Mouse (Mus musculus) adrenal gland, postnatal 14 days (tissue): ENCODE measurements around the gene March4. TPM values are rescaled to one million over a fixed set of nuclear protein-coding genes. Genes with fewer than 3 reads are reported as not detected.

Experiments used
- DNase-seq: peaks from one replicate; pipeline ENCODE4 v3.0.0; 2021; ENCODE audit warnings: mixed read lengths
- long read RNA-seq, 2 experiments: library from polyadenylated mRNA; stranded (forward); transcript quantifications; one replicate each; pipeline ENCODE4 v2.0.0; 2021
- total RNA-seq: library from RNA; stranded (reverse); gene quantifications from 2 replicates; pipeline ENCODE4 v1.2.3, GENCODE M21; 2021

March4 gene
- 0.78 and 1.7 TPM in 2 replicates for total RNA-seq
- long read RNA-seq, experiment 1, full-length matches to known transcripts, result 1 of 1 reads
- long read RNA-seq, experiment 1, partial matches to known transcripts, result 0 of 1 reads
- long read RNA-seq, experiment 1, other reads (novel, unspliced or antisense), result 0 of 1 reads
- long read RNA-seq, experiment 2, result 0 reads

- peak; percentile 88 for DNase-seq
Observed at GRCm38 (mm10) chr1:72536611-72537351, at the start of gene March4. Gene March4, minus strand, starts transcription at chr1:72536930.

- no peak for DNase-seq
Observed at GRCm38 (mm10) chr1:72585971-72586875, 49.5 kb upstream of the March4 start.

GRCm38 (mm10) chr1:72583906-72584305, 47.2 kb upstream of the March4 start:
- no peak for DNase-seq

GRCm38 (mm10) chr1:72582947-72583731, 46.4 kb upstream of the March4 start, which contains the start of gene Smarcal1:
Gene Smarcal1, plus strand, starts transcription at chr1:72583251.
- DNase-seq, result peak; percentile 95

- DNase-seq, result no peak
Observed at GRCm38 (mm10) chr1:72578806-72579205, 42.1 kb upstream of the March4 start.

- DNase-seq, result no peak
Observed at GRCm38 (mm10) chr1:72578351-72578750, 41.6 kb upstream of the March4 start.

- no peak for DNase-seq
Observed at GRCm38 (mm10) chr1:72577481-72577922, 40.8 kb upstream of the March4 start.

- no peak for DNase-seq
Observed at GRCm38 (mm10) chr1:72575121-72575520, 38.4 kb upstream of the March4 start.

- DNase-seq, result no peak
Observed at GRCm38 (mm10) chr1:72574608-72575007, 37.9 kb upstream of the March4 start.

GRCm38 (mm10) chr1:72574047-72574446, 37.3 kb upstream of the March4 start:
- no peak for DNase-seq

- DNase-seq, result no peak
Observed at GRCm38 (mm10) chr1:72568725-72569124, 32.0 kb upstream of the March4 start.

- no peak for DNase-seq
Observed at GRCm38 (mm10) chr1:72567056-72567455, 30.3 kb upstream of the March4 start.

GRCm38 (mm10) chr1:72564334-72564962, 27.7 kb upstream of the March4 start:
- peak; percentile 64 for DNase-seq

GRCm38 (mm10) chr1:72558625-72559024, 21.9 kb upstream of the March4 start:
- no peak for DNase-seq

- DNase-seq, result peak; percentile 55
Observed at GRCm38 (mm10) chr1:72556471-72556870, 19.7 kb upstream of the March4 start.

GRCm38 (mm10) chr1:72550317-72550716, 13.6 kb upstream of the March4 start:
- no peak for DNase-seq

- no peak for DNase-seq
Observed at GRCm38 (mm10) chr1:72538266-72538665, 1.5 kb upstream of the March4 start.

GRCm38 (mm10) chr1:72535725-72536571, 782 bp downstream of the March4 start:
- DNase-seq, result peak; percentile 21

- DNase-seq, result no peak
Observed at GRCm38 (mm10) chr1:72533439-72533838, 3.3 kb downstream of the March4 start.

- DNase-seq, result no peak
Observed at GRCm38 (mm10) chr1:72532926-72533325, 3.8 kb downstream of the March4 start.
